Mouse (Mus musculus): ENCODE data around the gene Bcam. TPM values are rescaled to one million over a fixed set of nuclear protein-coding genes. Genes with fewer than 3 reads are reported as not detected.

Gene Bcam
- polyA plus RNA-seq, 2 experiments = 4.9 to 6.3 TPM

DNA sequence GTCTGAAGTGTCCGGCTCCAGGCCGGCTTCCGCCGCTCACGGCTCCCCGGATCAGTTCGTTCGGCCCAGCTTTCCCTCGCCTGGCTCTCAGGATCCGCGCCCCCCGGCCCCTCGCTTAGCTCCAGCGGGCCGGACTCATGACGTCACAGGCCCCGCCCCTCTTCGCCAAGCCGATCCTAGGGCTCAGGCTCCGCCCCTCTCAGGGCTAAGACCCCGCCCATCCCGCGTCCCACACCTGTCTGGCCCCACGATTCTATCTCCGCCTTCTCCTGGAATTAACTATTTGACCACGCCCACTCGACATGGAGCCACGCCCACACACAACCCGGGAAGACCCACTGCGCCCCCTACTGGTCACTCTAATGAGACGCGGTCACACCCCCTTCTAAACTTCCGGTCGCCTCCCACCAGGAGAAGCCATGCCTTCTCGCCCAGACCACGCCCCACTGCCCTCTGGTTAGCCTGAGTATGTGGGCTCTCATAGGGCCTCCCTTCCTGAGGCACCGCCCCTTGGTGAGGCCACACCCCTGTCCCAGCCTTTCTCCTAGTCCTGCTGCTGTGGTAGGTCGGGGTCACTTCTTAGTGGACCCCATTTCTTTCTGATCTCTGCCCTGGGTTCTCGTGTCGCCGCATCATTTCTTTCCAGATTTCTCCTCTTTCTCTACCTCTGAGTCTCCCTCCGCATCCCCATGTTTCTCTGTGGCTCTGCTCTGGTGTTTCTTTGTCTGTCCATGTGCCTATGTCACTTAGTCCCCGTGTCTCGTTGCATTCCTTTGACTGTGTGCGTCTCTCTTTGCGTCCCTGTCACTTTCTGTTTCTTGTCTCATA, 21.2 kb downstream of the Bcam start:
- Histone ChIP-seq H3K9me3 (ENCODE audit: control insufficient read depth, low read length) (no peaks in the 10 kb centered on the region), H3K9ac (replicated peaks) (peak overlapping the region; percentile 69), H3K27me3 (ENCODE audit: control insufficient read depth, insufficient read depth, low read length) (no peaks in the 10 kb centered on the region), H3K36me3 (replicated peaks; ENCODE audit: control insufficient read depth, insufficient read depth, low read depth) (no peaks in the 10 kb centered on the region), H3K4me2 (ENCODE audit: low read depth) (peak overlapping the region; percentile 90), H3K4me3 (ENCODE audit: insufficient read depth in 1 of 2, low read depth in 2 of 2, low read length in 2 of 2) (peak overlapping the region; percentile 62 to 68), H3K27ac (peak overlapping the region; percentile 30; the same call in 1 of the 2 replicates), H3K4me1 (replicated peaks; ENCODE audit: control insufficient read depth in 2 of 2, insufficient read depth in 2 of 2, low read length in 1 of 2) (peaks cover 24 to 31% of the 10 kb centered on the region in 2 experiments)
- ATAC-seq (ENCODE audit: insufficient read depth) (peak; percentile 92), DNase-seq (ENCODE audit: low read depth in 3 of 3, low spot score in 3 of 3) (peak; percentile 85 to 91 (median 86))
- TF ChIP-seq EP300 (IDR thresholded peaks at IDR 0.05; ENCODE audit: low read depth) (no peak), CTCF (IDR thresholded peaks at IDR 0.05; ENCODE audit: low read depth) (peak; percentile 88)
- under 1% methylated on average over 46 of the region's 46 CpGs for WGBS (ENCODE audit: insufficient replicate concordance)

DNA sequence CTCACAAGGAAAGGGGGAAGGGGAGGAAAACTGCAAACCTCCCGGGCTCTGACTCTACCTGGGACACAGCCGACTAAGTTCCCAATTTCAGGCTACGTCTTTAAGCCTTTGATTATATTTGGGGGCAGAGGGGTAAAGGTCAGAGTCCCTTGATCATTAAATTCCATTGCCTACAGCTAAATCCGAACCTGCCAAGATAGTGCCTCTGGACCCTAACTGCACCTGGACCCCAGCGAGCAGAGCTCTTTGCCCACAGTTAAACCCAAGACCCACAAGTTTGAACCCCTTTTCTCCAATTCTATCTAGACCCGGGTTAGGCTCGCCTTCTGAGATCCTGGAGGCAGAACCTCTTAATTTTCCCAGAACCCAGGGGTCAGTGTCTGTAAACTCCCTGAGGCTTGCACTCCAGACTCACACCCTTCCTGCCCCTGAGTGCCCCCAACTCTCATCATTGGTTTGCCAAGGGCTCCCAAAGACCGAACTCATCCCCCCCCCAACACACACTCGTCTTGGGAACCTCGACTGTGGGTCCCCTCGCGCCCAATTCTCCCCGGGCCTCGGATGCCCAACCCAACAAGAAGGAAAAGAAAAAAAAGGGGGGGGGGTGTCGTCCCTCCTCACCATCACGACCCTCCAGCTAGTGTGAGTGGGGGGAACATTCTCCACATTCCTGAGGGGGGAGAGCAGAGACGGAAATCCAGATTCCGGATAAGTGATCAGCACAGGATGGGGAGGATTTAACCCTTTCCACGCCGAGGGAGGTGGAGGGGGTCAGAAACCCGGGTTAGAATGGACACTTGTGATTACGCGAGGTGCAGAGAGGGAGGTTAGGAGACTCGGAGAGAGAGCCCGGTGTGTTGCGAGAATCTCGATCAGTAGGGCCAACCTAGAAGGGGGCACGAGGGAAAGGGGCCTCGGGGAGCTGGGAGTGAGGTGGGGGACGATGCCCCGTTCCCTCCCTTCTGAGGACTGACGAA, 22.3 kb downstream of the Bcam start:
- DNase-seq (ENCODE audit: low read depth in 3 of 3, low spot score in 3 of 3) (no peak), ATAC-seq (ENCODE audit: insufficient read depth) (no peak)
- Histone ChIP-seq H3K36me3 (replicated peaks; ENCODE audit: control insufficient read depth, insufficient read depth, low read depth) (no peaks in the 10 kb centered on the region), H3K4me3 (ENCODE audit: insufficient read depth in 1 of 2, low read depth in 2 of 2, low read length in 2 of 2) (peak overlapping the region; percentile 62 to 68), H3K4me2 (ENCODE audit: low read depth) (peak overlapping the region; percentile 90), H3K27me3 (ENCODE audit: control insufficient read depth, insufficient read depth, low read length) (no peaks in the 10 kb centered on the region), H3K9me3 (ENCODE audit: control insufficient read depth, low read length) (no peaks in the 10 kb centered on the region), H3K4me1 (replicated peaks; ENCODE audit: control insufficient read depth in 2 of 2, insufficient read depth in 2 of 2, low read length in 1 of 2) (peaks cover 24 to 31% of the 10 kb centered on the region in 2 experiments), H3K9ac (replicated peaks) (peak overlapping the region; percentile 69), H3K27ac (peak overlapping the region; percentile 30)
- WGBS (ENCODE audit: insufficient replicate concordance) = 2% methylated on average over 32 of the region's 32 CpGs
- TF ChIP-seq EP300 (IDR thresholded peaks at IDR 0.05; ENCODE audit: low read depth) = no peak
- no peak for TF ChIP-seq CTCF (IDR thresholded peaks at IDR 0.05; ENCODE audit: low read depth)

DNA sequence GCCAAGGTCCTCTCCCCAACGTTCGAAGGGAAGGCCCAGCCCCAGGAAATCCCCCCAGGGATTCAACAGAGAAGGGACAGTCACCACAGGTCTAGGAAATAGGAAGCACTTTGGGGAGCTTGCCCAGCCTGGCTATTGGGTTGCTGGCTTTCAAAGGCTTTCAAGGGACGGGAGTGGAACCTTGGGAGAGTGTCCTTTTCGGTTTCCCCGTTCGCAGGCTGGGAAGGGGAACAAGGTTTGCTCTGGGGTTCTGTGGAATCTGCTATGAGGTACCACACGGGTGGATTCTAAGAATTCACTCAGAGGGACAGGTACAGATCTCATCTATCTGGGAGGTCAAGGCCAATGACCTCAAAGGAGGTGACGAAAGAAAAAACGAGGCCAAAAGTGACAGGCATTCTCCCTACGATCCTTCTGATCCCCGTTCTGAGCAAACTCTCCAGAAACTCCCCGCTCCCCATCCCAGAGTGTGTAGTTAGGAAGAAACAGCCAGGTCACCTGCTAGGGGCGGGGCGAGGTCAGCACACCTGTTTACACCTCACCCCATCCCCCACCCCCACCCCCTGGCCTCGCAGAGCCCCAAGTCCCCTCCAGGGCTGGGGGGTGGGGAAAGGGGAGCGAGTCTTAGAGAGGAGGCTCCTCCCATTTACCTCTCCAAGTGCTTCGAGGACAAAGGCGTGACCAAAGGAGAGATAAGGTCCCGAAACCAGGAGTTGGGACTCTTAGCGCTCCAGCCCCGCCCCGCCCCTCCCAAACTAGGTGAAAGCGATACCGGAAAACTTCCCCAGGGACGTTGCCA, 23.2 kb downstream of the Bcam start:
- Histone ChIP-seq H3K27ac (no peak overlapping the region), H3K4me1 (replicated peaks; ENCODE audit: control insufficient read depth in 2 of 2, insufficient read depth in 2 of 2, low read length in 1 of 2) (peaks cover 24 to 31% of the 10 kb centered on the region in 2 experiments), H3K4me2 (ENCODE audit: low read depth) (peak overlapping the region; percentile 90), H3K4me3 (ENCODE audit: insufficient read depth in 1 of 2, low read depth in 2 of 2, low read length in 2 of 2) (peak overlapping the region; percentile 62 to 68), H3K9me3 (ENCODE audit: control insufficient read depth, low read length) (no peaks in the 10 kb centered on the region), H3K9ac (replicated peaks) (no peak overlapping the region), H3K36me3 (replicated peaks; ENCODE audit: control insufficient read depth, insufficient read depth, low read depth) (no peaks in the 10 kb centered on the region), H3K27me3 (ENCODE audit: control insufficient read depth, insufficient read depth, low read length) (no peaks in the 10 kb centered on the region)
- ATAC-seq (ENCODE audit: insufficient read depth) (no peak), DNase-seq (ENCODE audit: low read depth in 3 of 3, low spot score in 3 of 3) (peak; percentile 41 to 65 (median 41))
- no peak for TF ChIP-seq EP300 (IDR thresholded peaks at IDR 0.05; ENCODE audit: low read depth)
- TF ChIP-seq CTCF (IDR thresholded peaks at IDR 0.05; ENCODE audit: low read depth) = no peak
- 8% methylated on average over 25 of the region's 25 CpGs for WGBS (ENCODE audit: insufficient replicate concordance)

DNA sequence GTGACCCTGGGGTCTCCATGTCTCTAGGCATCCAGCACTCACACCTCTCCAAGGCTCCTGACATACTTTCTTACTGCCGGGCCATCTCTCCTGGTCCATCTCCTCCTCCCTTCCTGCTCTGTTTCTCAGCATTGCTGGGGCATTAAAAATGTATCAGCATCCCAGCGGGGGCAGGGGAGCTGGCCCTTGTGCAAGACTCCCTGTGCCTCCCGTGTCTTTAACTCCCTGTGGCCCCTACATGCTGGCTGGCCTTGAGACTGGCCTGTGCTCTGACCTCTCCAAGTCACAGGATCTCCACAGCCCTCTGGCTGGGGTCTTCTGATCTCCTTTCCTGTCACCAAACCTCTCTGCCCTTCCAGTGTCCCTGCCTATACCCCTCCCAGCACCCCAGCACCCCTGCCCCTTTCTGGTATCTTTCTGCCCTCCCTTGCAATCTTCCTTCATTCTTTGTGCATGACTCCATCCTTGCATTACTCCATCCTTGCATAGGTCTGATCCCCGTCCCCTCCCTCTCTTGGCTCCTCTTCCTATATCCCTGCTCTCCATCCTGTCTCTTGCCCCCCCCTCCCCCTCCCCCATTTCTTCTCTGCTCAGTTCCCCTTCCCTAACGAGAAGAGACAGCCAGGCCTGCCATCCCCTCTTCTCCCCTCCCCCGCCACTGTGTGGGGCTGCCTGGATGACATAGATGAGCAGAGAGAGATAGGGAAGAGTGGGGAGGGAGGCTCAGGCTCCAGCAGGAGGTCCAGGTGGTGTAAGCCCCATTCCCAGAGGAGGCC, 24.2 kb downstream of the Bcam start:
- no peak for TF ChIP-seq EP300 (IDR thresholded peaks at IDR 0.05; ENCODE audit: low read depth)
- TF ChIP-seq CTCF (IDR thresholded peaks at IDR 0.05; ENCODE audit: low read depth) = no peak
- Histone ChIP-seq H3K36me3 (replicated peaks; ENCODE audit: control insufficient read depth, insufficient read depth, low read depth) (no peaks in the 10 kb centered on the region), H3K9ac (replicated peaks) (no peak overlapping the region), H3K4me3 (ENCODE audit: insufficient read depth in 1 of 2, low read depth in 2 of 2, low read length in 2 of 2) (no peak overlapping the region), H3K4me1 (replicated peaks; ENCODE audit: control insufficient read depth in 2 of 2, insufficient read depth in 2 of 2, low read length in 1 of 2) (peaks cover 30 to 33% of the 10 kb centered on the region in 2 experiments), H3K4me2 (ENCODE audit: low read depth) (peak overlapping the region; percentile 90; the same call in 1 of the 2 replicates), H3K27me3 (ENCODE audit: control insufficient read depth, insufficient read depth, low read length) (no peaks in the 10 kb centered on the region), H3K27ac (no peak overlapping the region), H3K9me3 (ENCODE audit: control insufficient read depth, low read length) (no peaks in the 10 kb centered on the region)
- WGBS (ENCODE audit: insufficient replicate concordance) = 30% methylated on average over 6 of the region's 6 CpGs
- DNase-seq (ENCODE audit: low read depth in 3 of 3, low spot score in 3 of 3) (no peak), ATAC-seq (ENCODE audit: insufficient read depth) (no peak)
